Mouse (Mus musculus) urinary bladder, adult 2 months (tissue): Measurements from ENCODE around the gene Olfr649. TPM values are rescaled to one million over a fixed set of nuclear protein-coding genes. Genes with fewer than 3 reads are reported as not detected.

Experiments used
- DNase-seq: peaks from one replicate; pipeline ENCODE4 v3.0.0; 2022; ENCODE audit warnings: low spot score
- polyA plus RNA-seq: library from polyadenylated mRNA; depleted of rRNA; stranded (reverse); fragments of >200 nt; gene quantifications from 2 replicates; pipeline ENCODE4 v1.2.3, GENCODE M21; 2012; rRNA removed

Gene Olfr649
- polyA plus RNA-seq = not detected in 2 replicates

DNA sequence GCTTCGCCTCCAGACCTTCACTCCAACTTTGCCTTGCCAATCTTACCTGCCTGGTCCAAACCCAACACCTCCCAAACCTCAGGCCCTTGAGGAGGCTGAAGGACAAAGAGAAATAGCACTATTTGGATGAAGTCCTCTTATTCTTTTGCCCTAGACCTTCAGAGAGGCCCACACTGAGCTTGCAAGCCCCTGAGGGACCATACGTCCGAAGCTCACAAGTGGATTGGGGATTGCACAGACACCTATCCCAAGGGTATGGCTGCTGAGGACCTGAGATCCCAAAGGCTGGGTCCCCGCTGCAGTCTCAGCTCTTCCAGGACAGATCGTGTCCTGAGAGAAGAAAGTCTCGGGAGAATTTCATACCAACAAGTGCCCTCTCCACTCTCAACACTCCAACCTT, at the start of gene Olfr649:
Gene Olfr649 (minus strand): TSS at position 101 of the 400 bp plus-strand sequence.
- no peak for DNase-seq

DNA sequence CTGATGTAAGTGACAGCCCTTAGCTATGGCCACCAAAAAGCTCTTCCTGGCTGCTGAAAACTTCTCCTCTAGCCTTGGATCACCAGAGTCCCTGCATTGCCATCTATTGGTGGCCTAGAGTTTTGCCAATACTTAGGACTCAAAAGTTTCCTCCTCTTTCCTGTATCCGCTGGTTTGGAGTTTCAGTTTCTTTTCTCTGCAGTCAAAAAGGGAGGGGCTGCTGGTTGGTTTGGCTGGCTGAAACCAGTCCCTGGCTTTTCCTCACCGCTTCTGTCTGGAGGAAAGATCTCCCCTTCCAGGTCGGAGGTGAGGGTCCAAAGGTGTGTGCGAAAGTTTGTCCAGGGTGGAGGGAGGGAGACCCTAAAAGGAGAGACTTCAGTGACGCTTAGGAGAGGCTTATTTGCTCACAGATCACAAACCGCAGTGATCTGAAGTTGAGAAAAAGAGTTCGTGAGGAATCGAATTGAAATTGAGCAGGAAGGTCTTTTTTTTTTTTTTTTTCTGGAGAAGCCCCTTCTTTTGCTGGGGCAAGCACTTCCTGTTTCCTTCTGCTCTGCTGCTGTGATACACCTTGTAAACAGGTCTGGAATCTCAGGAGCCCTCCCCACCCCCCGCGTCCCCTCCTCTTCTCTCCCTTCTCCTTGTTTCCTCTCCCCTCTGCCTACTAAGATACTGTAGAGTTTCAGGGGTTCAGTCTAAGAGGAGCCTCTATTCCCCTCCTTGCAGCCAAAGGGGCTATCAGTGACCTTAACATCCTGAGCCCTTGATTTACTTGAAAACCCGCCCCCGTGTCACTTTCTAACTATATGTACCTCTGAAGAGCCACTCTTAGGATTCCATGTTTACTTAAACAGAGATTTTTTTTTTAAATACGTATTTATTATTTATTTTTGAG, 48.7 kb upstream of the Olfr649 start, which contains the start of gene Trim34a:
Gene Trim34a (plus strand): TSS at position 171 of the 895 bp plus-strand sequence.
- DNase-seq = no peak

DNA sequence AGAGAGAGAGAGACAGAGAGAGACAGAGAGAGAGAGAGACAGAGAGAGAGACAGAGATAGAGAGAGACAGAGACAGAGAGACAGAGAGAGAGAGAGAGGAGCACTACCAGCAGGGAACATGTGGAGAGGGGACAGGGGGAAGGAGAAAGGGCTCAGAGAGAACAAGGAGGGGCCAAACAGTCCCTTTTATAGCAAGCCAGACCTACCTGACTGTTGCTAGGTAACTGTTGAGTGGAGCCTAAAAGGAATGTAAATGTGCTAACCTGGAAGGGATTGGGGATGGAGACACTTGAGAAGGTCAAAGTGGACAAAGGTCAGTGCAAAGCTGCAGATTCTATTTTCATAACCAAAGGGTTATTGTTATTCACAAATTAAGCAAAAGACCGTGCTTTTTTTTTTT, 47.8 kb upstream of the Olfr649 start:
- DNase-seq = no peak

DNA sequence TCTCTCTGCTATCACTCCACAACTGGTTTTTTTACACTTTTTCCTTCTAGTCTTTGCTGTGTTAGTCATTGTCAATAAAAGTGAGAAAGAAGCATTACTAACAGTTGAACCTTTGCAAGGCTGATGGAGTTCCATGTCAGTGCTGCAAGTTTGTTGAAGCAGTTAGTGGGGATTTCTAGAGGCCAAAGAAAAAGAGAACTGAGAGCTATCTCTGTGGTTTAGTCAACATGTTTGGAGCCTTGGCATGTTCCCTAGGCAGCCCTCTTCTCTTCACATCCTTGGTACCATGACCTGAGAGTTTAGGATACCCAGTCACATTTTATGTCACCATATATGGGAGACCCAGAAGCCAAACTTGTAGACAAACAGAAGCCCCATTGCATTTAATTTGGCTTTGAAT, 45.1 kb upstream of the Olfr649 start:
- DNase-seq = no peak

DNA sequence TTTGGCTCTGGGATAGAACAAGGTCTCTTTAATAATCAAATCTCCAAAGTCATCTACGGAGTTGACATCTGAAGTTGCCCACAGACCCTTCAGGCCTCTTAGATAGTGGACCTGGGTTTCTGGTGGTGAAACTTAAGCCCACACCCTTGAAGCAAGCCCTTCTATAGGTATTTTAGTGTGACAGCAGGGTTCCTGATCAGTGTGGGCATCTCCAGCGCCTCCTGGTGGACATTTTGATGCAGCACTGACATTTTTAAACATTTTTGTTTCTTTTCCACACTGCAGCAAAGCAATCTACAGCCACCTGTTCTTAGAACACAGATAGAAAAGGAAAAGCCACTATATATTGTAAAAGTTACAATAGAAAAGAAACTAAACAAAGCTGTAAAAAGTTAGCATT, 35.4 kb upstream of the Olfr649 start:
- DNase-seq = no peak

DNA sequence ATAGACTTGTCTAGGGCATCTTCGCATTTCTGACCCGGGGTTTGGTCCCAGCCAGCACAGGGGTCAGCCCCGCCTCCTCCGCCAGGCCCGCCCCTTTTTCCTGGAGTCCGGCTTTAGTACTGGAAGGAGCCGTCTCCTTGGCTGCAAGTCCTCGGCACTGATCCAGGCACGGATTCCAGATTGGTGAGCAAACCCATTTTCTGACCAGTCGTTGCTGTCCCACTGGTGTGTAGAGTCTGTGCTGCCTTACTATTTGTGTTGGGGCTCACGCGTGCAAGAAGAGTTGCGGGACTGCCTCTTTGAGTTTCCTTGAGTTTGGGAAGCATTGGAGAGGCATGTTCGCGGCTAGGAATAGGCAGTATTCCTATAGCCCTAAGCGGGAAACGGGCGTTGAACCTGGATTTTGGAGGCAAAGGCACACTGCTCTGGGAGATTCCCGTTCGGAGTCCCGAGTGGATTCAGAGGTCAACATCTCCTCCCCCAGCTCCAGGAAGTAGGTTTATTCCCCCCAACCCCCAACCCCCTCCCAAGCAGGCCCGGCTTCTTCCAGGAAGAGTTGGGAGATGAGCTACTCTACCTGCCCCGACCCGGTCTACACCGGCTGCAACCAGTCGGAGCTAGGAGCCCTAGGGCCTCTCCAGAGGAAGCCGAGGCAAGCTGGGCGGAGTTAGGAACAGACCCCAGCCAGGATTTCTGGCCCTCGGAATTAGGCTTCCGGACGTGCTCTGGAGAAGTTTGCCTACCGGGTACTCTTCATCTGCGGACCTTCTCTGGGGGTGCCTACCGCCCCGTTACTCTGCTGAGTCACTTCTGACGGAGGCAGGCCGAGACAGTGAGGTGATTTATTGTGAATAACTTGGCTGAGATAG, 23.1 kb upstream of the Olfr649 start, which contains the start of gene Trim6:
Gene Trim6 (plus strand): TSS at position 93 of the 869 bp plus-strand sequence.
- peak; percentile 40 for DNase-seq

DNA sequence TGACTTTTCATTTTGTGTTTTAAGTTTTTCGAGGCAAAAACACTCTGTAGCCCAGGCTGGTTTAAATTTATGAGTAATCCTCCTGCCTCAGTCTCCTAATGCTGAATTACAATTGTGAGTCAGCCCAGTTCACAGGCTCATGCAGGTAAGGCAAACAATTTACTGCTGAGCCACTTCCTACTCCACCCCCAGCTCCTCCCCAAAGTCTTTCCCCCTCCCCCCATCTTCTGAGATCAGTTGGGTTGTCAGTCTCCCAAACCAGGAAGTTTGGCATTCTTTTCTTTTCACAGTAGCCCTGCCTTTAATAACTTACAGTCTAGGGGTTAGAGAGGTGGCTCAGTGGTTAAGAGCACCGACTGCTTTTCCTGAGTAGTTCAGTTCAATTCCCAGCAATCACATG, 22.1 kb upstream of the Olfr649 start:
- no peak for DNase-seq

DNA sequence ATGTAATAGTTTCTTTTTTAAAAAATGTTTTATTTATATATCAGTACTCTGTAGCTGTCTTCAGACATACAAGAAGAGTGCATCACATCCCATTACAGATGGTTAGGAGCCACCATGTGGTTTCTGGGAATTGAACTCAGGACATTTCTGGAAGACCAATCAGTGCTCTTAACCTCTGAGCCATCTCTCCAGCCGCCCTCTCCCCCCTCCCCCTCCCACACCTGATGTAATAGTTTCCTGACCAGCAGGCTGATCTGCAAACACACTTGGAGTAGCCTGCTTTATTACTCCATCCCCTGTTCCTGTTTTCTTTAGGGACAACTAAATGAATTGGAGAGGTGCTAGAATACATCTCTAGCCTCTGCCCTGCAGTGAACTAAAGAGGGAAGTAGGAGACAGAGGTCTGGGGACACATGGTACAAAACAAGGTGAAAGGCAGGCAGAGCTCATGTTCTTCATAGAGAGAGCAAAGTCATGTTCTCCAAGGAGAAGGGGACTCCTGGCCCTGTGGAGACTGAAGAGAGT, 20.3 kb upstream of the Olfr649 start:
- DNase-seq = no peak

DNA sequence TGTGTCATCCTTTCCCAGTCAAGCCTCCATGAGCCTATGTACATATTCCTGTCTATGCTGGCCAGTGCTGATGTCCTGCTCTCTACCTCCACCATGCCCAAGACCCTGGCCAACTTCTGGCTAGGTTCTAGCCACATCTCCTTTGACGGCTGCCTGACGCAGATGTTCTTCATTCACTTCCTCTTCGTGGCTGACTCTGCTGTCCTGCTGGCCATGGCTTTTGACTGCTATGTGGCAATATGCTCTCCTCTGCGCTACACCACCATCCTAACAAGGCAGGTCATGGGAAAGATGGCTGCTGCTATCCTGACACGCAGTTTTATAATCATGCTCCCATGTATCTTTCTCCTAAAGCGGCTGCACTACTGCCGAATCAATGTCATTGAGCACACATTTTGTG, 10.4 kb upstream of the Olfr649 start:
- no peak for DNase-seq

DNA sequence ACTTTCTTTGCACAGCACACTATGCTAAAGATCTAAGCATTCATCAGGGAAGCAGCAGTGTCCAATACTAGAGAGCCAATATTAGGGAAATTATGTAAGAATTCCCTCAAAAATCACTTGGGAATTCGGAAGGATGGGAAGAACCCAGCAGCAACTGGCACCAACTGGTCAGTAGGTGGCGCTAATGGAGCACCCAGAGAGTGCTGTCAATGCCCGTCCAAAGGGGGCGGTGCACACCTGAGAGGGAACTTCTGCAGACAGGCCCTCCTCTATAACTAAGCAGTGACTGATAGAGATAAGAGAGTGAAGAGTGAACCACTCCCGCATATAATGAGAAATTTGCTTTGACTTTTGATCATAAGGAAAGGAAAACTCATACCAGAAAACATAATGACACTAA, 4.0 kb upstream of the Olfr649 start:
- DNase-seq = peak; percentile 36

DNA sequence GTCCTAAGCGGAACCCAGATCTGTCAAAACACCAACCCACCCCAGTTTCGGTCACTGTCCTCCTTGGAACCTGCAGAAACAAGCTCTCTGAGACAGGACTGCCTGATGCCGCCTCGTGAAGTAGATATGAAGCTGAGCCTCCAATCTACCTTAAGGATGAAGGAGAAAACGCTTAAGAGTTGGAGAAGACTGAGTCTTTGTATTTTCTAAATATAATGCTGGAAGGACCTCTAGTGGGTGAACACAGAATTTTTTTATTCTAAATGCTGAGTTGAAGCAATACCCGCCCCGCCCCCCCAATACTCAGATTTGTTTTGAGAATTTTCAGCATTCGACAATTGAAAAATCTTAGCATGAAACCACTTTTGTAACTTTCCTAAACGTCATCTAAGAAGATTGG, 4.5 kb downstream of the Olfr649 start:
- no peak for DNase-seq

DNA sequence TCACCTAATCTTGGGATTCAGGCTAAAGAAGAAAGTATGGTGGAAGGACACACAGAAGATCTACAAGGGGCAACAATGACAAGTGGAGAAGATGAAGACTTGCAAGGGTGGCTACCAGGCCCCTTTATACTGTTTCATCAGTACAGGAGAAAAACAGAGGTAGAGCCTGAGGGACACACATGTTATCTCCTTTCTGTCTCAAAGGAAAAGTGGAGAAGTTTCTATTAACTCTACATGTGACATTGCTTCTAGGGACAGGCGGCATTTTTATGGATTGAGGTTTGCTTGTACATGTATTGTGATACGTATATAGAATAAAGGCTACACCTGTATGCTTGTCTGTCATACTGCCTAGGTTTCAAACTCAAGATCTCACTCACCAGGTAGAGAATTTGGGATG, 12.5 kb downstream of the Olfr649 start, which contains the start of gene Olfr648:
Gene Olfr648 (minus strand): TSS at position 101 of the 400 bp plus-strand sequence.
- no peak for DNase-seq

DNA sequence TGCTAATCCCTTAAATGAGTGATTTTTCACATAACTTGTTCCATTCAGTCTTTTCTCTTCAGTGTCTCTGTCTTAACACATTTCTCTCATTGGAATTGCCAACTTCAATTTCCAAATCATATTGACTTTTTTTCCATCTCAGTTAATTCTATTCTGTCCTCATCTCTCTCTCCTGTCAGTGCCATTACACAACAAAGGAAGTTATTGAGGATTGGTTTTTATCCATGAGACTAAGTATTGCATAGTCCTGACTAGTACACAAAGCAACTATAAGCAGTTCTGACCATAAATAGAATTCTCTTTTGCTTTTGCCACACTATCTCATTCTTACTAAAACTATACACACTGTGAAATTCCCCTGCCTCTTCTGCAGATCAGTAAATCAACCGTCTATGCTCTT, 16.7 kb downstream of the Olfr649 start:
- no peak for DNase-seq

DNA sequence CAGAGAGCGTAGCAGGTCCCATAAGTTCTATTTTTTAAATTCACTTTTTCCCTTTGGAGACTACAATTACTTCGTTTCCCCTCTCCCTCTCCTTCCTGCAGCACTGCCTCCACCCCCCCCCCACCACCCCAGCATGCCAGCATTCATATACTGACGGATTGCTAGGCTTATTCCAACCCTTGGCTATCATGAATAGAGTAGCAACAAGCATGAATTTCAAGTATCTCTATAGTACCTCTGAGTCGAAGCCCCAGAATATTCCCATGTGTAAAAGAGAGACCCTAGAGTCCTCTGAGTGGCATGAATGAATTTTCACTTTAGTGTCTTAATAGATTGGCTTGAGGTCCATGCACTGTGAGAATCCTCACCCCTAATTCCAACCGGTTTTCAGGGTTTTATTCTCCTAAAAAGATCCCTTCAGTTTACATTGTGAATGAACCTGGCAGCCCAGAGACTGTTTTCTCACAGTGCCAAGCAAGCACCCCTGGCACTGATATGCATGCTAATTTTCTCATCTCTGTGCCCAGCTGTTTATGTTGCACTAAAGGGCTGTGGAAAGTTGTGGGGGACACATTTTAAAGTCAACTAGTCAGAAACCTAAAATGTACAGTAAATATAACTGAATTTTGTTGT, 17.2 kb downstream of the Olfr649 start:
- DNase-seq = no peak

DNA sequence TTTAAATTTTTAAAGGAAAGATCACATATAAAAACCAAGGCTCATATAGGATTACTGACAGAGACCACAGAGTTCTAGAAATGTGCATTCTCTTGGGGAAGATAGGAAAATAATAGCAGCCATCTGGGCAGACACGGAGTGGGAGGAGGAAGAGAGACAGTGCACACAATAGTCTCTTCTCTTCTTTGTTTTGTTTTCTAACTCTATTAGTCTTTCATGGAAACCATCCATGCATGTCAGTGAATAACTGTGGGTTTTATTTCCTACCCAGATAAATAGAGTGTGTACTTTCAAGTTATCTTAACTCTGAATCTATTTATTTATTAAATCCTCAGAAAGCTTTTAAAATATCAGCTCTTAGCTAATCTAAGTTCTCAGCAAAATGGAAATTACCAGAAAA, 20.7 kb downstream of the Olfr649 start:
- no peak for DNase-seq

DNA sequence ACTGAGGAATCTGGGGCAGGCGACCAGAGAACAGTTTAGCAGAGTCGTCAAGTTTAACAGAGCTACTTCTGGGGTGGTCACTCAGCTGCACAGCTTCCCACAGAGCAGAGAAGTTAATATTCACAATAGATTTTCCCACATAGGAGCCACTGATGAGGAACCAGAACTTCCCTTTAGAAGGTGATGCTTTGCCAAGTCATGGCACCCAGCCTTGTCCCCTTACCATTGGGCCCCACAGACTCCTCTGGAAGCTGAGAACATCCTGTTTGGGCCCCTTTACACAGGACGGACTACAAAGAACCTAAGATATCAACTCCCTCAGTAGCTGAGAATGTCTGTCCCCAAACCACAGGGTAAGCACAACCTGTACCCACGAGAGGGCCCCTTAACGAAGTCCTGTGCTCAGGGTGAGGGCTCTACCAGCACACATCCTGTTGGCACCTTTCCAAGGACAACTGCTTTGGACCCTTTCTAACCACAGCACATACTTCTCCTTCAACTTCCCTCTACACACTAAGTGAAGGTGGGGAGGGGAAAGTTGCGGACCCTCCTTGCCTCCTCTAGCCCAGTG, 26.1 kb downstream of the Olfr649 start:
- DNase-seq = no peak

DNA sequence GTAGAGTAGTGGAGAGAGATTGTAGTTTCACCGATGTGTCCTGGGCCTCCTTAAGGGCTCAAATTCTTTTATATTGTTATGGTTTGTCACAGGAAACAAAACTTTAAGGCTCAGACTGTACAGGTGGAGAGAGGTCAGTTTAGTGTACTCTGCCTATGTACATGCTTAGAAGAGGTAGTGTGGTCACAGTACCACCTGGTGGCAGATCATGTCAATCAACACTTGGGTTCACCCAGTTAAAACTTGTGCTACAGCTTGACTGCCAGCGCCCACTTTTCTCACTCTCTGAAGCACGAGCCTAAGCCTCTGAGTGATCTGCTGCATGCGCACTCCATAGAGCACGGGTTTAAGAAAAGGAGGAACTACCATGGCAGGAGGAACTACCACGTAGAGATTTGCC, 28.7 kb downstream of the Olfr649 start:
- no peak for DNase-seq

DNA sequence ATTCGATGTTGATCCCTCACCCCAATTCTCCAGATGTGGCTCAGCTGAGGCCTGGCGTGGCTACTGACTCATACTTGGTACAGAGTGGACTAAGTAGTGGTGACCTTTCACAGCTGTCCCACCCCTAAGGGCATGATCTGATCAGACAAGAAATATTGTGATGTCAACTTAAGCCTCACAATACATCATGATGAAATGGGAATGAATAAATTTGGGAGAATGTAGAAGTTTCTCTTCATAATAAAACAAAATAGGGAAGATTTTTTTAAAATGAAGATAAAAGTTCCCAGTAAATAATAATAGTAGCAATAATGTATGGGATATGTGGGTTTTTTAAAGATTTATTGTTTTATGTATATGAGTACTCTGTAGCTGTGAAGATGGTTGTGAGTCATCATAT, 45.3 kb downstream of the Olfr649 start, which contains the start of gene Ubqlnl:
Gene Ubqlnl (minus strand): TSS at position 101 of the 400 bp plus-strand sequence.
- no peak for DNase-seq

DNA sequence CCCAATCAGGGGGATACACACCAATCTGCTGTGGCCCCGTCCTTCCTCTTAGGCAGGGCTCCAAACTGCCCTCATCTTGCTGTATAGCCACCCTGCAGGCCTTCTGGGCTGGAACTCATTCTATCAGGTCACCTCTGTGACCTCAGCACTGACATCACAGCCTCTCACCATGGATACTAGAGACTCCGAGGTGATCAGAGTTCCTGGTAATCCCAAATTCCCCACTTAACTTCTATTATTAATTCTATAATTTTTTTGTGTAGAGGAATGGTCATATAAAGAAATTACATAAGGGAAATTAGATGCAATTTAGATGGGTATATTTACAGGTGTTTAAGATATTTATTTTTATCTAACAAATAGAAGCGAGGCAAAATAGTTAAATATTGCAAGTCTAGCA, 52.6 kb downstream of the Olfr649 start, which contains the start of gene Ubqln3:
Gene Ubqln3 (minus strand): TSS at position 101 of the 400 bp plus-strand sequence.
- DNase-seq = no peak
